Mouse (Mus musculus) gastrocnemius, postnatal 25 days (tissue): ENCODE data around the gene Iqgap2. TPM values are rescaled to one million over a fixed set of nuclear protein-coding genes. Genes with fewer than 3 reads are reported as not detected.

Experiments used
- DNase-seq: peaks from one replicate; pipeline ENCODE4 v3.0.0; 2022
- total RNA-seq, 2 experiments: library from RNA; stranded (reverse); gene quantifications; 1 replicate in 1 of 2; 2 replicates in 1 of 2; pipeline ENCODE4 v1.2.3; 2021

Gene Iqgap2
- total RNA-seq, 2 experiments from 2014 or later, result 1.5 to 2.0 TPM

DNA sequence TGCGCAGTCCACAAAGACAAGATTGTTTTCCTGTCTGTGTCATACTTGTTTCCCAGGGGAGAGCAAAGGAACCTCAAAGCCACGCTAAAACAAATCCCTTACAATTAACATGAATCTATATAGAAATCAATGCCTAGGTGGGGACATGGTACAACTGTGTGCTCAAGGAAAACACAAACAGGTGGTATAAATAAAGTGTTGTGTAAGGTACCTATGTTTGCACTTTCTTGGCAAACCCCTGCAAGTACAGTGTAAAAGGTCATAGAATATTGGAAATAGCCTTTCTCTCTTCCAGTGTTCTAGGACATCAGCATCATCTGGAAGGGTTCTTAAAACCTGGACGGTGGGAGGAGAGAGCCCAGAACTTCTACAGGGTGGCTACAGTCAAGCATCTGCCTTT is 7.3 kb downstream of the Iqgap2 start:
- DNase-seq, result no peak

DNA sequence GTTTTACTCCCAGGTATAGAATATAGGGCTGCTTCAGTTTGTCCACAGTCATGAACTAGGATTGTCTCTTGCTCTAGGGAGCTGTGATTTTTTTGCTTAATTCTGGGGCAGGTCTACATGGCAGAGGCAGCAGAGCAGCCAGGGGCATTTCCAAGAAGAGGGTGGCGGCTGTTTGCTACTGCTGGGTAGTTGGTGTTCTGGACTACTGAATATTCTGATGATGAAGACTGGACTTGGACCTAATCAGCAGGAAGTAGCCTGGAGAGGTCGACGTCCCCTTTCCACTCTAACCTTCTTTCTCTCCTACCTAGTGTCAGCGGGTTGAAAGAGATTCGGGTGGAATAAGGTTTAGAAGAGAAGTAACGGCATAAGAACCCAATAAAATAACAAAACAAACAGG is 9.7 kb downstream of the Iqgap2 start:
- DNase-seq, result no peak

DNA sequence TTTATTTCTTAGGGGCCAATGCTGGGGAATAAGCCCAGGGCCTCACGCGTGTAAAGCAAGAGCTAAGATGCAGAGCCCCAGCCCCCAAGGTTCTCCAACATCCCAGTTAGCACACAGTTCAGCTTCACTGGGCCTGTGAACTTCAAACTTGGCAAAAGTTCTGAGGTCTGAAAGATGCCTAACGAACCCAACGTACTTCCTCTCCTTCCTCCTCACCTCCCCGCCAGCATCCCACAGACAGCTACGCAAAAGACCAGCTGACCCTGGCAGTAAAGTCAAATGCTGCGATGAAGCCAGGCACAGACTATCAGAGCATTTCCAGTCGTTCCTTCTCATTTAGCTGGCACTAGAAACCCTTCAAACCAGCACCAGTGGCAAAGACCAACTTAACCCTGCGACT is 10.3 kb downstream of the Iqgap2 start:
- no peak for DNase-seq

DNA sequence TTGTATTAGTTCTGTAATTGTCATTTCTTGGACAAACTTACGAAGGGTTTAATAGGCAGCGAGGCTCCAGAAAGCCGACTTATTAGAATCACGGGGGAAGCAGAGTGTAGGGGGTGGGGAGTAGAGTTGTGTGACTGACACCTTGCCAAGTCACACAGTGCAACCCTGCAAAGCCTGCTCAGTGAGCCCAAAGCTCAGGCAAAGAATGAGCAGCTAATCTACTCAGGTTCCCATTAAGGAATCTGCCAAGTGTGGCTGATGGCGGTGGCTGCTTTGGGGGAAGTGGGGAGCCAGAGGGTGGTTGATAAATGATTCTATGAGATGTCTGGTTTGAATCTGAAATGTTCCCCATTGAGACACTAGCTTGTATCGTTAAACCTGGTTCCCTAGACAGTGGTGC is 11.1 kb downstream of the Iqgap2 start:
- DNase-seq, result no peak

DNA sequence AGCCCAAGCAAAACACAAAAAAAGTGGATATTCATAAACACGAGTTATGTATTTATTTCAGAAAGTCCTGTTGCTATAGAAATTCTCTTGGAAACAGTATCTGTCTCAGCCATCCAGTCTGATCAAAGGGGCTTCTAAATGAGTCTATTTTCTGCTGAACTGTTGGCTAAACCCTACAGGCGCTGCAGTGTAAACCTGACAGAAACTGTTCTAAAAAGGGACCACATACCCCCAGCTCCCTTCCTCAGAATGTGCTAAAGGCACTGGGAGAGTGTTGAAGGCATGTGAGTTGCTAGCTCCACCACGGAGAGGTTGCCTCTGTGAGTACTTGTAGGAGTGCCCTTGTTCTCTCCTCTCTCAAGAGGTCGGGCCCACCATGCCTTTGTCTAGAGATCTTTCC is 19.7 kb downstream of the Iqgap2 start:
- DNase-seq, result no peak

DNA sequence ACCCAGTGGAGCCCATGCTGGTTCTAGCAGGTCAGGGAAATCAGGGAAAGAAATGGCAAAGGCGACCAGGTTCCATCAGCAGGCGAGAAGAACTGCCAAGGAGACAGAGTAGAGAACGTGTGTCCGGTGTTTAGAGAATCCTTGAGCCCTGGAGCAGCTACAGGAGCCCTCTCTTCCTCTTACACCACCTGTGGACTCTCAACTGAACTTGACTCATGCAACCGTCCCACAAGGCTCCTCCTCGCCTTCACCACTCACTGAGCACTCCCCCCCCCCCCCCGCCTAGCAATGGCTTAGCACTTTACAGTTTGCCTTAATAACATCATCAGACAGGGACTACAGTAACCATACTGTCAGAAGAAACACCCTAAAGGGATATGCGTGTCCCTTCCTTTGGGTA is 21.1 kb downstream of the Iqgap2 start:
- no peak for DNase-seq

DNA sequence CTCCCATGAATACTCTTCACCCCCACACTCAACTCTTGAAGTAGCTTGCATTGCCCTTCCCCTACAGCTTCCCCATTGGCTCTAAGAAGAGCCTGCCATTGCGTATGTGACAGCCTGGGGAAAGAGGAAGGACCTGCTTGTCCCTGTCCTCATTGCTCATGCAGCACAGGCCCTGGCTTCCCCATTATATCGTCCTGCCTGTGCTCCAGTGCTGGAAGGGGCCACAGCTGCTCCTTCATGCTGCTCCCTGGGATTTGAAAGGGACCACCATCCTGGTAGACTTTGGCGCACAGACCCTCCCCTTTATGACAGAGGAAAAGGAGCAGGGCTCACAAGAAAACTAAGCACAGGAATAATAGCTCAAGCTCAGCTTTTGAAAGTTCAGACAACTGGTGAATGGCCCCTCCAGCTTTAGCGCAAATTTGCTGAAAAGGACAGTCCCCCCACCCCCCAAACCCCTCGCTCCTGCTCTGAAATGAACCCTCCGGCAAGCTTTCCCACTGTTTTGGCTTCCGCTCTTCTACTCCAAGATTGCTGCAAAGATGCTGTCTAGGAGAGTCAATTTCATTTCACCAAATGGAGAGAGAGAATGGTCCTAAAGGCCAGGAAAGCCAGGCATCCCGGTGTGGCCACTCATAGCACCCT is 22.7 kb downstream of the Iqgap2 start:
- DNase-seq, result no peak

DNA sequence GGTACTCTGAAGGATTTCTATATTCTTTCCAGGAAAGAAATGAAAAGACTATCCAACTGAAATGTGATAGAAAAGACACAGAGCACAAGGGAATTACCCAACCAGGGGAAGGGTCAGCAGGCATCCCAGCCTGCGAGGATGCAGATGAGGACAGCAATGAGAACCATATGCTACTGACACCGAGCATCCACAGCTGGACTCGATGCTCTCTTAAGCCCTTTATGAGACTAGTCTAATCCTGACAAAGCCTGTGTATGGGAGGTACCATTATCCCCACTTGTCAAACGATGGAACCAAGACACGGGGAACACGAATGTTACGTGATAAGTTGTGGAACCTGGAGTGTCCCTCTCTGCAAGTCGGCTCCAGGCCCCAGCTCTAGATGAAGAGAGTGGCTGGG is 29.5 kb downstream of the Iqgap2 start:
- no peak for DNase-seq

DNA sequence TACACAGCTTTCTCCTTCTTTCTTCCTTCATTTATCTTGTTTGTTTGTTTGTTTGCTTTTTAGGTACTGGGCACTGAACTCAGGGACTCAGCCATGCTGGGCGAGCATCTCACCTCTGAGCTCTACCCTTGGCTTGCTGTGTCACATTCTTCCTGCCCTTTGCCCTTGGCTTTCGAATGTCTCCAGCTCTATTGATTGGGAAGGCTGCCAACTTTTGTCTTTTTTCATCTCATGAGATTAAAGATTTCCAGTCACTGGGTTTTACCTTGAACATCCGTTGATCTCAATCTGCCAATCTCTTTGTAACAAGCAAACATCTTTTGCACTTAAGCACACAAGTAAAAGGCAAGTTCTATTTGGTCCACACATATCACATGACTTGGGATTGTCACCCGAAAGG is 32.5 kb downstream of the Iqgap2 start:
- DNase-seq, result no peak

DNA sequence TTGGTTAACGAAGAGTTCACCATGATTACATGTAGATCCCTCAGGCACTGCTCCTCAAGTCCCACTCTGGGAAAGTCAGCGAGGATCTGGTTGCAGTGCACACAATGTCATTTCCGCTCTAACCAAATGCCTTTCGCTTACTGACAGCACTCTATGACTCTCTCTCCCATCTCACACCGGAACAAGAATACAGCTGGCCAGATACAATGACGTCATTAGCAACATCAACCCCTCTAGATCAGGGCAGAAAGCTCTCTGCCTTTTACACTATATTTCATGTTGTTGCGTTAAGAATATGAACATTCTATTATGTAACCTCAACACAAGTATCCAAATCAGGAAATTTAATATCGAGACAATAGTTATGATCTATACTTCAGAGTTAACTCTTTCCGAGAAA is 32.9 kb downstream of the Iqgap2 start:
- DNase-seq, result no peak

DNA sequence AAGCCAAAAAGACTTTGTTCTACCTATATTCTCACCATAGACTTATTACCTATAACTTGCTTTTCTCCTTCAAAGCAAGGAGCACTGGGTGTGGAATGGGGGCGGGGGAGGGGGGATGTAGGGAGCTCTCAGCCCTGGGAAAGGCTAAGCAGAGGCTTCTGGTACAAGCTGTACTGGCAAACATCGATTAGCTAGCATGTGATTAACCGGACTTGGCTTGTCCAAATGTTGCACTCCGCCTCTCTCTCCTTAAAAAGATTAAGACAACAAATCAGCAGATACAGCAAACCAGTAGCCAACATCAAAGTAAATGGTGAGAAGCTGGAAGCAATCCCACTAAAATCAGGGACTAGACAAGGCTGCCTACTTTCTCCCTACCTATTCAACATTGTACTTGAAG is 36.2 kb downstream of the Iqgap2 start:
- DNase-seq, result no peak

DNA sequence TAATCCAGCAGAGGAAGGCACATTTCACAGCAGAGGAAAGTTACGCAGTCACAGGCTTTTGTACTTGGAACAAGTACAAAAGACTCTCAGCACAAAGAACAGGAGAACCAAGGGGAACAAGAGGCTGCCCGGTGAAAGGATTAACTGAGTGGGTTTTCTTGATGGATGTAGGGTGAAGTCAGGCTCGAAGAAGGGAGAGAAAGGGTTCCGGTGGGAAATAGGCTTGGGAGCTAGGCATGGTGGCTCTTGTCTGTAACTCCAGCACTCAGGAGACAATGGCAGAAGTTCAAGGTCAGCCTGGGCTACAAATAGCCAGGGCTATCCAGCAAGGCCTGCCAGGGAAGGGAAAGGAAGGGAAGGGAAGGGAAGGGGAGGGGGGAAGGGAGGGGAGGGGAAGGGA is 40.1 kb downstream of the Iqgap2 start:
- no peak for DNase-seq

DNA sequence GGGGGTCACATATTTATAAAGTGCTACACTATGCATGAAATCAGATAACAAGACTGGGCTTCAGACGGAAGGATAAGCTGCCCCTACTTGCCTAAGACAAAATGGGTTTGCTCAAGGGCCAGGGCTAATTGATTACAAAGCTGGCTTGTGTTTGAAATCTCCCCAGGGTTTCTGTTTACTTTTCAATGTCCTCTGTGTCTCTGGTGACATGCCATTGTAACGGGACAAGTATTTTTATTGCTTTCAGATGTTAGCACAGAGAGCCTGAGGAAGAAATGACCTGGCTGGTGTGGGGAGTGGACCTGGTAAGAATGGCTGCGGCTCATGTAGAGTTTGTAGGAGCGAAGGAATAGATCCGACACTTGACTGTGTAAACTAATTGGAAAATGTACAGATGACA is 41.3 kb downstream of the Iqgap2 start:
- DNase-seq, result no peak

DNA sequence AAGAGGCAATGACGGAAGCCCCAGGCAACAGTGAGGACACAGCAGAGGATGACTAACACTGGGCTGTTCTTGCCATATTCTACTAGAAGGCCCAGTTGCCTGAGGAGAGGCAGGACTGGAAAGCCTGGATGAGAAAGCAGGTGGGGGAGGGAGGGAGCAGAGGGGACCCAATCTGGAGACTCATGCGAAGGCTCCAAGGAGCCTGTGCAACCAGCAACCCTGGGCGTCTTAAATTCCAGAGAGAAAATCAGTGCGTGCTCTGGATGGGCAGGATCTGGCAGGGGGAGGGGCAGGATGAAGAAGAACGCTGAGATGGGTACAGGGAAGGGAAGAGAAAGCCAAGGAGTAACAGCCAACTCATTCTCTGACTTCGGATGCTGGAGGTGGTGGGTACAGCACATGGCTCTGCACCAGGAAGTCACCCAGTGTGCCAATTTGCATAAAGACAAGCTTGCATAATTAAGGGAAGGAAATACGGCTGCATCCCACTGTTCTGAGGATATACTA is 42.2 kb downstream of the Iqgap2 start:
- no peak for DNase-seq

DNA sequence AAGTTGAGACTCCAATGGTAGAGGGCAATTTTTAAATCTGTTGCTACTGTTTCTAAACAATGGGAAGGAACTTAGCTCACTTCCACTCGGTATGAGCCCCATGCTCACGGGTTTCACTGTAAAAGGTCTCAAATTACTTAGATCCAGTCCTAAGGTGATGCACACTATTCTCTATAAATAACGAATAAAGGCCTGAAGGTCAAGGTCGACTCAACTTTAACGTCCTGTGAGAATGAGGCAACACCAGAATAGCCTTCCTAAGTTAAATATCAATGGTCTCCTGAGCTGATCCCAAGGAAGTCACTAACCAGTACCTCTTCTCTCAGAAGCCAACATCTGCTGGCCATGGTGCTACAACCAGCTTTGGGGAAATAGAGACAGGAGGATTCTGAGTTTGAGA is 45.4 kb downstream of the Iqgap2 start:
- DNase-seq, result no peak

DNA sequence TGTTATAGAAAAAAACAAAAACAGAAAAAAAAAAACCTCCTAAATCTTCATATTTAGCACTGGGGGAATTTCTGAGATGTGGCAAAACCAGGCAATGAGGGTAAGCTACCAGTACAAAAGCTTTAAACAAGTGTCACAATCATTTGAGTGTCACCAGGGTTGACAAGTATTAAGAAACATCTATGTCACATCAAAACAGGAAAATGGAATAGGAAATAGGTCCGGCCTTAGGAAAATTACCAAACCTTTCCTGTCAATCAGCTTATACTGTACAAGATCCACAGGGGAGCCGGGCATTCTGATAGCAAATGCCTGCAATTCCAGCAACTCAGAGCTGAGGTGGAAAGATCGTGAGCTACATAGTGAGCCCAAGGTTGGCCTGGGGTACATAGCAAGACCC is 46.8 kb downstream of the Iqgap2 start:
- no peak for DNase-seq

DNA sequence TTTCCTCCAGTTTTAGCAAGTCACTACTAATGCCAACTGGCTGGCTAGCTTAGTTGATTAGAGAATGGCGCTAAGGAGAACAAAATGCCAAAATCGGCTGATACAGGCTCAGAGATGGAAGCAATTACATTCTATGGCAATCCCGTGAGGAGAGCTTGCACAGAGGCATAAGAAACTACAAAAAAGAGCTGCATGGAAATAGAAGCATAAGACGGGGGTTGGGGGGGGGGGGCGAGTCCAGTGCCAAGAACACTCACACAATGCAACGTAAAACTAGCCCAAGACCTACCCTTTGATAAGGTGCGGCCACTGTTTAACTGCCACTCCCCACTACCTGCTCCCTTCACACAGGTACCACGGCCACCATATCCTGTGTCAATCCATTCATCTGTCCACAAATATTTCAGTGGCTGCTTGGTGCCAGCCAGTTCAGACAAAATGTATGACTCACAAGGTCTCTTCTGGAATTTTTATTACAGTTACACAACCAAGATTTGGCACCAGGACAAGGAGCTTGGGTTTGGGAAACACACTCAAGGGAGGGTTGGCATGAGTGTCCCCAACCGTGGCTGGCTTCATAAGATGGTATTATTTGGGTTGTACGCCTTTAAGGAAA is 48.2 kb downstream of the Iqgap2 start:
- no peak for DNase-seq

DNA sequence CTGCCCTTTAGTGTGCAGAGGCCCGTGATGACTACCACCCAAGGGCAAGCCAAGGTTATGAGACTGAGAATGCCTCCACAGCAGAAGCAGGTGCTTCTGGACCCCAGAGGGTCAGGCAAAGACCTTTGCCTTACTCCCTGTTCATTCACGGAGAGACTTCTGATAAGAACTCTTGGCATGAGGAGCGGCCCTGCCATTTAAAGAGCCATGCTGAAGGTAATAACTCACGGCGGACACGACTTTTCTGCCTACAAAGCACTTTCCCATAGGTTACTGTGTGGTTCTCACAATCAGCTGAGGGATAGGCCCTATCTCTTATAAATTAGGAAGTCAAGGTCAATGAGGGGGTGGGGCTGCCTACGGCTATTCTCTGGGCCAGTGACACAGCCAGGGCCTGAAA is 48.9 kb downstream of the Iqgap2 start:
- DNase-seq, result no peak

DNA sequence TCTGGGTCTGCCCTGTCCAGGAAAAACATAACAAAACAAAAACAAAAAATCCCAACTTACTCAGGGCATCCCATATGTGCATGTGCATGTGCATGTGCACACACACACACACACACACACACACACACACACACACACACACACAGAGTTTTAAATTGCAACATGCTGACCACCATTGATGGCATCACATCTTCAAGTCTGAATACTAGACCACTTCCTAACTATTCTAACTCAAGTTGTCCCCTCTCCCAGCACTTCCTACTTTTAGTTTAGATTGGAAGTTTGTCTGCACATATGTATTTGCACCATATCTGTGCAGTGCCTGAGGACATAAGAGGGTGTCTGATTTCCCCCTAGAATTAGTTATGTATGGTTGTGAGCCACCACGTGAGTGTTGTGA is 49.8 kb downstream of the Iqgap2 start:
- DNase-seq, result no peak

DNA sequence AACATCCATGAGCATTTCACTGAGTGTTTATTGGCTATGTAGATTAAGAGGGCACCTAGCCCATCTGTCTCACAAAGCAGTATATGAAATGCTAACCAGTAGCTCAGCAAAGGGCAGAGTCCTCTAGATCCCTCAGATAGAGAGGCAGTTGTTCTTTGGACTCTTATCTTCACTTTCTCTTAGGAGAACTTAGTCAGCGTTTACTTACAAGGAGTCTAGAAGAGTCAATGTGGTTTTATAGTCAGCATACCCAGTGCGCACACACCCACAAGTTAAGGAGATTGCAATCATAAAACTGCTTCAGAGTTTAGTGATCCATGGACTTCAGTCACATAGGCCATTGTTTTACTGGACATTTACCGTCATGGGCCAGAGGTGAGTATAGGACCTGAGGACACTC is 54.8 kb downstream of the Iqgap2 start:
- no peak for DNase-seq

DNA sequence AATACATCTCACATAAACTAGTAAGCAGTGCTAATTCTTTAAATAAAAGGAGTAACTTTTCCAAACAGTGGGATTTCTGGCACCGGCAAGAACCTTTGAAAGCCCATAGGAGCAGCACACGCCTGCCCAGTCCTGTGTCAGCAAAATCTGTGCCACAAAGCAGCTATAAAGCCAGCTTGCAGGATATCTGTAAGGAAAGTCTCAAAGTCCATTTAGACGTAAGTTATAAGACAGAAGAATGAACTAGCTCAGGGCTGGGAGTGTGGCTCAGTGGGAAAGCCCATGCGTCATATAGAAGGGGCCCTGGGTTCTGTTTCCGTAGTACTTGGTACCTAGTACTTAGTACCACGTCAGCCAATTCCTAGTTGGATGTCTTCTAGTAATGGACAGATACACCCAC is 58.2 kb downstream of the Iqgap2 start:
- DNase-seq, result no peak

DNA sequence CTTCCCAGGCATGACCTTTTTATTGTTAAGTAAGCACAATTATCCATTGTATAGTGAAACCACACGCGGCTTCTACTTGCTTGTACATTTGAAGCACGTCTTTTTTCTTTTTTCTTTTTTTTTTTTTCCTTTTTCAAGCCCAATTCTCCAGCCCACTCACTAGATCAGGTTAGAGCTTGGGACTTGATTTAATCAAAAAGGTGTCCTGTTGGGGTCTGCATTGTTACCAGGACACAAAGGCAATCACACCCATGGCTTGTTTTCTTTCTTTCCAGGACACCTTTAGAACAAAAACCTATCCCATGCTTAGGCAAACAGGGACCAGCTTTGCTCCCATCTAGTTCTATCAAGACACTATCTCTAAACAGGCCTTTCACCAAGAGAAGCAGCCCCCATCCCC is 59.0 kb downstream of the Iqgap2 start:
- DNase-seq, result no peak

DNA sequence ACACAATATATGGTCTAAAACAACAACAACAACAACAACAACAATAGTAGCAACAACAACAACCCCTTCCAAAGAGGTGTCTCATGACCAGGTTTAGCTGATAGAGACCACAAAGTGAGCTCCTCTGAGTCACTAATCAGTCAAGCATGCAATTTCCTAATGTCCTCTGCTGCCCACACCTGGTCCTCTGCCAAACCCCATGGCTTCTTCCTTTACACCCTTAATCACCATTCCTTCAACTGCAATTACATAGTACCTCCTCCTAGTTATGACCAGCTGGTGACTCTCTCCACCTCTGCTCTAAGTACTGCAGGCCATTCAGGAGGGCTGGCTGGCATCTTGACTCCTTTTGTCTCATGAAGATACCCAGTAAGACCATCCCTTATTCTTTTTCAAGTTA is 60.0 kb downstream of the Iqgap2 start:
- no peak for DNase-seq

DNA sequence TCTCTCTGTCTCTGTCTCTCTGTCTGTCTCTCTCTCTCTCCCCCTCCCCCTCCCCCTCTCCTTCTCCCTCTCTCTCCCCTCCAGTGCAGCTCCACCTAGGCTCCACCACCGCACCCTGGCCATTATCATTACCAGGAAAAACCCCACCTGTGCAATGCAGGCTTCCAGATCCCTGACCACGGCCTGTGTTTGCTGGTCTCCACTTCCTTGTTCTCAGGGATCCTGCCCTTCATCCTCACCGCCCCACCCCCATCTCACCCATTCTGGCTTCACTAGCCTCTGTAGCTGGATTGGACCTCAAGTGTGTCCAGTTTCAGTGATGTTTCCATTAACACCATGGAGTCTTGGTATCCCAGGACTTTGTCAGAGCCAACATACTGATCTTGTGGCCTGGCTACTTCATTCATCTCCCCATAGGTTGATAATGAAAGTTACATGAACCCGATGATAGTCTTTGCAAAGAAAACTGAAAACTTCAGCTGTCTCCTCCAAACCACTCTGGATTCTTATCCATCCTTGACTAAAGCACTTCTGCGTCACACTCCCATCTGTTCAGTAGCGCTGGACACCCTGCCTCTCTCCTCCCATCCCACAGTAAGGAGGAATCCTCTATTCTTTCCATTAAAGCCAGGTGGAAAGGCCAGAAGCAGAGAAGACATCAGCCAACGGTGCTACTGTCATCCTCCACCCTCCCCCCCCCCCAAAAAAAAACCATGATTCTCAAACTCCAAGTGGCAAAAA is 62.1 kb downstream of the Iqgap2 start:
- no peak for DNase-seq
